Mouse (Mus musculus): Measurements from ENCODE around the gene Ccdc34.

DNA sequence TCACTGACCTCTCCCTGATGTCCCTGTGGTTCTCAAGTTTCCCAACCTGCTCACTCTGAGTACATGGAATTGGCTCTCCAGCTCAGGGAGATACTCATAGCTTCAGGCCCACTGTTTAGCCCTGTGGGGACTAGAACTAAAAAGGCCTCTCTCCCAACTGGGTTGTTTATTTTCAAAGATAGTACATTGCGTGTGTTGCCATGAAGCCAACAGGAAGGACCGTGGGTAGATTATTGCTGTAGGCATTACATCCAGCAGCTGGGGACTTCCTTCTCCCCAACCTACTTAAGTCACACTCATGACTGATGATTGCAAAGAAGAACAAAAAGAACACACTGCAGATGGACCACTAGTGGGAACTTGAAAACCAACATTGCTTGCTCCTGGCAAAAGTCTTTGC is 159.8 kb downstream of the Ccdc34 start:
- TF ChIP-seq CHD2 (IDR thresholded peaks at IDR 0.05; ENCODE audit: low read depth, low read length) (no peak), MAFK (IDR thresholded peaks at IDR 0.05; ENCODE audit: insufficient read depth, low read depth, low read length) (no peak)
